Mouse (Mus musculus) heart, embryonic 11.5 days (tissue): Measurements from ENCODE around the gene Pald1. TPM values are rescaled to one million over a fixed set of nuclear protein-coding genes. Genes with fewer than 3 reads are reported as not detected.

Source experiments
- ATAC-seq: fragments of 200-750 bp; cut with Nextera tagmentation; replicated peaks from 2 replicates; pipeline ENCODE4 v1.8.0; 2017; ENCODE audit warnings: moderate library complexity; ENCODE audit not compliant: insufficient number of reproducible peaks, low FRiP score, low TSS enrichment
- H3K27ac ChIP-seq: fragments of 300-500 bp; sonication (generic); 2 replicates; pipeline ENCODE4 v1.5.1; 2014; ENCODE audit warnings: mild to moderate bottlenecking, low read depth, low read length
- H3K27me3 ChIP-seq: fragments of 300-500 bp; sonication (generic); 2 replicates; pipeline ENCODE4 v1.6.1; 2014; ENCODE audit warnings: mild to moderate bottlenecking, low read length, mixed read lengths; ENCODE audit not compliant: control insufficient read depth, insufficient read depth
- H3K36me3 ChIP-seq: fragments of 300-500 bp; sonication (generic); 2 replicates; pipeline ENCODE4 v1.6.1; 2014; ENCODE audit warnings: mild to moderate bottlenecking, low read length, moderate library complexity, mixed read lengths; ENCODE audit not compliant: control insufficient read depth, insufficient read depth
- H3K4me1 ChIP-seq: fragments of 300-500 bp; sonication (generic); 2 replicates; pipeline ENCODE4 v1.6.1; 2014; ENCODE audit warnings: low read length; ENCODE audit not compliant: control insufficient read depth, insufficient read depth
- H3K4me2 ChIP-seq: fragments of 300-500 bp; sonication (generic); 2 replicates; pipeline ENCODE4 v1.6.1; 2014; ENCODE audit warnings: mild to moderate bottlenecking, moderate library complexity
- H3K4me3 ChIP-seq: fragments of 300-500 bp; sonication (generic); 2 replicates; pipeline ENCODE4 v1.5.1; 2014; ENCODE audit warnings: low read depth, low read length
- H3K9ac ChIP-seq: fragments of 300-500 bp; sonication (generic); 2 replicates; pipeline ENCODE4 v1.6.1; 2014; ENCODE audit warnings: mild to moderate bottlenecking, low read depth, low read length, moderate library complexity
- H3K9me3 ChIP-seq: fragments of 300-500 bp; sonication (generic); replicated peaks from 2 replicates; pipeline ENCODE4 v1.6.1; 2016; ENCODE audit warnings: low read length; ENCODE audit not compliant: control insufficient read depth
- WGBS: fragments of 180-500 bp; shearing (Covaris S2); extraction: QIAGEN DNeasy Blood & Tissue Kit; methylation state at CpG from one replicate; pipeline ENCODE4 v1.1.7; 2014; ENCODE audit not compliant: insufficient replicate concordance; 5-methylcytosine and 5-hydroxymethylcytosine counted together
- polyA plus RNA-seq: library from polyadenylated mRNA; unstranded; fragments of >200 nt; fragmentation: Nextera tagmentation; extraction: Ambion mirVana; gene quantifications from 2 replicates; pipeline ENCODE4 v1.2.1, GENCODE M21; 2014

The Pald1 gene
- polyA plus RNA-seq, 1 experiment from 2014 or later = 17.5 TPM

DNA sequence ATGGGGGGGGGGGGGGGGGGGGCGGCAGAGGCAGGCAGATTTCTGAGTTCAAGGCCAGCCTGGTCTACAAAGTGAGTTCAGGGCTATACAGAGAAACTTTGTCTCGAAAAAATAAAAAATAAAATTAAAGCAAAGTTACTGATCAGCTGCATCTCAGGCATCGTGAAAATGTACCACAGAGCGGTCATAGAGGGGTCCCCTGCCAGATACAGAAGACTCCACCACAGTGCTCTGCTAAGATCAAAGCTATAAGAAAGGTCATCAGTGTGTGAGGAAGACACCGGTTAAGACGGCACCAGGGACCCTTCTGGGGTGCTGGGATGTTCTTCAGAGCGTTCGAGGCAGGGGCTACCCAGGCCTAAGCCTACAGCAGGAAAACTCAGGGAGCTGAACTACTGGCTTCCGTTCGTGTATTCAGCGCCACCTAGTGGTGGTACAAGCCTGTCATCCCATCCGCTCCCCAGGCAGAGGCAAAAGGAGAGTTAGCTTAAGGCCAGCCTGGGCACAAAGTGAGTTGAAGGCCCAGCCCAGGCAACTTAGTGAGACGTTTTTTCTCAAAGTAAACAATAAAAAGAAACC, 15.9 kb upstream of the Pald1 start:
- ATAC-seq = peak; percentile 60
- no peak overlapping the region for H3K4me3 ChIP-seq

DNA sequence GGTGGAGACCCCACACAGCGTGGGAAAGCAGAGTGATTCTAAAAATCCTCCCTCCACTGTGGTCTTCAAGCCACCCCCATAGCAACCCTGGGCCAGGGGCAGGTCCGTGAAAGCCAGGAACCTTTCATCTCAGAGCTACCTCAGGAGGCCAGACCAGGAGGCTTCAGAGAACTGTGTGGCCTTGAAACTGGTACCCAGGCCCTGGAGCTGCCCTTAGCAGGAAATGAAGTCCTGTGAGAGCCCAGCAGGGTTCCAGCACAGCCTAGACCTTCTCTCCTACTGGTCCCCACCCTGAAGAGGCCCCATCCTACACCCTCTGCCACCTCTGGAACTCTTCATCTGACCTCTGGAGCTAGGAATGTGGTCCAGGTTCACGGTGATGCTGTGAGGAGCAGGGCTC, 14.8 kb upstream of the Pald1 start:
- Histone ChIP-seq H3K27ac (no peak overlapping the region), H3K9me3 (no peaks in the 10 kb centered on the region), H3K4me3 (no peak overlapping the region), H3K4me1 (peaks cover 3% of the 10 kb centered on the region; the same call in 1 of the 2 replicates), H3K4me2 (no peak overlapping the region), H3K27me3 (no peaks in the 10 kb centered on the region), H3K9ac (no peak overlapping the region), H3K36me3 (no peaks in the 10 kb centered on the region)
- 56% methylated on average over 3 of the region's 3 CpGs for WGBS
- no peak for ATAC-seq

More for the DNA sequence above, 15.9 kb upstream of the Pald1 start:
- no peaks in the 10 kb centered on the region for H3K36me3 ChIP-seq
- H3K9me3 ChIP-seq = no peaks in the 10 kb centered on the region
- H3K27me3 ChIP-seq = no peaks in the 10 kb centered on the region
- WGBS = 25% methylated on average over 13 of the region's 13 CpGs
- no peak overlapping the region for H3K4me2 ChIP-seq
- H3K4me1 ChIP-seq = peaks cover 3% of the 10 kb centered on the region; the same call in 1 of the 2 replicates
- no peak overlapping the region for H3K27ac ChIP-seq
- no peak overlapping the region for H3K9ac ChIP-seq

DNA sequence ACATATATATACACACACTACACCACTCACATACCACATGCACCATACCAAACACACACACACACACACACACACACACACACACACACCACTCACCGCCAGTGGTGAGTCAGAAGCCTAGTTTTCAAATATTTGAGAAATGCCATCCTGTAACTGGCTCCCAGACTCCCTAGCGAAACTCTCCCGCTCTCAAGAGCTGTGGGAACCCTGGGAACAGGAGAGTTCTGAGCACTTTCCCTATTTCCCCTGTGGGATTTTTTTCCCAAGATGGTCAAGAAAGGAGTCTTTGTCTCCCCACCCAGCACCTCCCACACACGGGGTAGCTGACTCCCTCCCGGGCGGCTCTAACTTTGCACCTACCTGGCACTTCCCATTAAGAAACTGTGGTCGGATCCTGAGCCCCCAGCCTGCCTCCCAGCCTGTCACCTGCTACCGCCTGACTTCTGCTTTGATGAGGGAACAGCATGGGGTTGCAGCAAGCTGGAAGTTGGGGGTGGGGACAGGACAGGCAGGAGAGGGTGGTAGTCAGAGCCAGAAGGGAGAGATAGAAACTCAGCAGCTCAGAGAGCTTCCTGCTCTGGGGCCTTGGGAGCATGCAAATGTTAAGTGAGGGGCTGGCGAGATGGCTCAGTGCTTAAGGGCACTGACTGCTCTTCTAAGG, 11.3 kb upstream of the Pald1 start:
- no peak for ATAC-seq
- Histone ChIP-seq H3K4me2 (peak overlapping the region; percentile 34; the same call in 1 of the 2 replicates), H3K9me3 (no peaks in the 10 kb centered on the region), H3K27me3 (no peaks in the 10 kb centered on the region), H3K4me1 (peaks cover 3% of the 10 kb centered on the region; the same call in 1 of the 2 replicates), H3K36me3 (no peaks in the 10 kb centered on the region), H3K9ac (no peak overlapping the region; the same call in 1 of the 2 replicates), H3K27ac (no peak overlapping the region), H3K4me3 (no peak overlapping the region)
- 14% methylated on average over 9 of the region's 9 CpGs for WGBS

DNA sequence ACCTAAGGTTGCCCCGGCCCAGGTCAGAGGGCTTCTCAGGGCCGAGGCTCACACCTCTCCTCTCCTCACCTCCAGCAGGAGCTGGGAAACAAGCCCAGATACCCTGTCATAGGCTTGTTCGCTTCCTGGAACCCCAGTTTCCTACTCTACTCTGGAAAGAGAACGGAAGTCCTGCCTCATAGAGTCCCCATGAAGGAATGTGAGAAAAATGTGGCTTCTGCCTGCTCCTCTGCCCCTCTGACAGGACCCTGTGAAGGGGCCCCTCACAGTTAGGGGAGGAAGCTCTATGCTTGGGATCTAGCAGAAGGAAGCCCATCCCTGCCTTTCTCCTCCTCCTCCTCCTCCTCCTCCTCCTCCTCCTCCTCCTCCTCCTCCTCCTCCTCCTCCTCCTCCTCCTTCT, 9.3 kb upstream of the Pald1 start:
- ATAC-seq = no peak
- no peak overlapping the region for H3K4me3 ChIP-seq
- no peaks in the 10 kb centered on the region for H3K9me3 ChIP-seq
- H3K4me1 ChIP-seq = peaks cover 7% of the 10 kb centered on the region; the same call in 1 of the 2 replicates
- H3K27ac ChIP-seq = no peak overlapping the region
- no peak overlapping the region for H3K9ac ChIP-seq
- WGBS = 24% methylated on average over 4 of the region's 4 CpGs
- H3K36me3 ChIP-seq = no peaks in the 10 kb centered on the region
- no peaks in the 10 kb centered on the region for H3K27me3 ChIP-seq
- no peak overlapping the region for H3K4me2 ChIP-seq

DNA sequence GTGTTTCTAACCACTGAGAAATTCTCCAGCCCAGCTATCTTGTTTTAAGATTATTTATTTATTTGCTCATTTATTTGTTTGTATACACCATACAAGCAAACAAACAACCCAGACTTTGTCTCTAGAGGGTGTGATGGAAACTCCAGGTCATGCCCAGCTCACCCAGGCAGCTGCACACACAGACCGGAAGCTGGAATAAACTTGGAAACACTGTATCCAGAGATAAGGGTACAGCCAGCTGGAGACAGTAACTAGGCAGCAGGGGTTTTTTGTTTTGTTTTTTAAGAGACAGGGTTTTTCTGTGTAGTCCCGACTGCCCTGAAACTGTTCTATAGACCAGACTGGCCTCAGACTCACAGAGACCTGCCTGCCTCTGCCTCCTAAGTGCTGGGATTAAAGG, 6.8 kb upstream of the Pald1 start:
- no peak overlapping the region for H3K9ac ChIP-seq
- no peak overlapping the region for H3K4me3 ChIP-seq
- no peak overlapping the region for H3K27ac ChIP-seq
- no peaks in the 10 kb centered on the region for H3K9me3 ChIP-seq
- H3K4me1 ChIP-seq = peaks cover 21% of the 10 kb centered on the region
- 30% methylated on average over 2 of the region's 2 CpGs for WGBS
- no peak for ATAC-seq
- H3K36me3 ChIP-seq = no peaks in the 10 kb centered on the region
- no peaks in the 10 kb centered on the region for H3K27me3 ChIP-seq
- no peak overlapping the region for H3K4me2 ChIP-seq

DNA sequence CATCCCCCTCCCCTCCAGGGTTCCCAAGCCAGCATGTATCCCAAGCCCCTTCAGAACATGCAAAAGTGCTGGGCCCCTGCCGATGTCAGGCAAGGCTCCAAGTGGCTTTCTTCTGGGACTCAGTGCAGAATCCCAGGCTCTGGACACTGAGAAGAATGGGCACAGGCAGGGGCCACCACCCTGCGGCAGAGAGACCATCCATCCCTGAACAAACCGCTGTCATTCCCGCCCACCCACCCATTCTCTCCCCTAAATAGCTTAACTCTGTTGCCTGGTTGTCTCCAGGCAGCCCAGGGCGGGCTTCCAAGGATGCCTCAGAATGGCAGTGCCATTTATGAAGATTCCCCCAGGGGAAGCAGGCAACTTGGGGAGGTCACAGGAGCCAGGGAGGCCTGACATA, 5.7 kb upstream of the Pald1 start:
- no peak overlapping the region for H3K4me2 ChIP-seq
- peaks cover 28% of the 10 kb centered on the region for H3K4me1 ChIP-seq

DNA sequence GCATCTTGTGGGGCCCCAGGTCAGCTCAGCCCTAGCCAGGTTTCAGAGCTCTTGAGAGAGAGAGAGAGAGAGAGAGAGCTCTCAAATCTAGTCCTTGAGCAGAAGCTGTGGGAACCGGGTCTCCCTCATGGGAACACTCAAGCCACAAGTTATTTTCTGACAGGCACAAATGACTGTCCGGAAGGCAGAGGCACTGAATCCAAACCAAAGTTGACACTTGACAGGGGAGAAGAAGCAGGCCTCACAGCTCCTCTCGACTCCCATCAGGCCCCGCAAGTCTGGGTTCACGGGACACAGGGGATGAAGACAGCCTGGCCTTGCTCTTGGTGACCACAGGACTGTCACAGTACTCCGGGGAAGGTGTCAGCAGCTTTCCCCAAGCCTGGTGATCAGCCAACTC, 3.0 kb upstream of the Pald1 start:
- H3K9me3 ChIP-seq = no peaks in the 10 kb centered on the region
- H3K36me3 ChIP-seq = no peaks in the 10 kb centered on the region
- H3K4me3 ChIP-seq = no peak overlapping the region
- peaks cover 42% of the 10 kb centered on the region for H3K4me1 ChIP-seq
- H3K4me2 ChIP-seq = 0 out of 2 replicates have a peak overlapping the region, but pooled peaks have one; percentile 5
- WGBS = 29% methylated on average over 6 of the region's 6 CpGs
- no peak overlapping the region for H3K9ac ChIP-seq
- H3K27ac ChIP-seq = peak overlapping the region; percentile 70
- ATAC-seq = no peak
- no peaks in the 10 kb centered on the region for H3K27me3 ChIP-seq

More for the DNA sequence above, 5.7 kb upstream of the Pald1 start:
- Histone ChIP-seq H3K4me3 (no peak overlapping the region), H3K36me3 (no peaks in the 10 kb centered on the region), H3K9ac (no peak overlapping the region), H3K27ac (no peak overlapping the region), H3K9me3 (no peaks in the 10 kb centered on the region), H3K27me3 (no peaks in the 10 kb centered on the region)
- ATAC-seq = no peak
- WGBS = 61% methylated on average over 5 of the region's 5 CpGs

DNA sequence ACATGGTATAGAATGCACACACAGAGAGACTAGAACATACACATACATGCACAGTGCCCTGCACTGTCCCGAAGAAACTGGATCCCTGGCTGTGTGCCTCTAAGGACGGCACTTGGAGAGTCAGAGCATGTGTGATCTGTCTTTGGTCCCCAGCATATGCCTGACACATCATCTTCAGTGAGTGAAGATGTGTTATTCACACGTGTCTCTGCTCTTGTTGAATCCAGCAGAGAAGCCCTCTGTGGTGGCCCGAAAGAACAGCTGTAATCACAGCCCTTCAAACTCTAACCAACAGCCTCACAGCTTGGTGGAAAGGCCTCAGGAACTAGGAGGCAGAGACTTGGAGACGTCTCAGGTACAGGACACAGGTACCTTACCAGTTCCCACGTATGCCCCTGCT, 1.8 kb upstream of the Pald1 start:
- Histone ChIP-seq H3K9ac (no peak overlapping the region), H3K27me3 (no peaks in the 10 kb centered on the region)
- ATAC-seq = no peak

DNA sequence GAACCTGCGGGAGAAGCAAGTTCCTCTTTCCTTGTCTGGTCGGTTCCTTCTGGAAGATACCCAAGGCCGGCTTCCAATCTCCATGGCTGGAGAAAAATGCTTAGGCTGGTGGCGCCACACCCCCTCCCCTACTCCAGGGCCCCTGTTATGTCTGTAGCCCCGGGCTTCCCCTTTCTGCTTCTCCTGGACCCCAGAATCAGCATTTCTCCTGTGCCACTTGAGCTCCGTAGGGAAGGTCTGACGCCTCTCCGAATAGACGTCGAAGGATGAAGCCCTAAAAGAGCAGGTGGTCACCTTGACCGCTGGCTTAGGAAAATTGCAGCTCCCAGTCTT, 351 bp upstream of the Pald1 start:
- Histone ChIP-seq H3K9me3 (no peaks in the 10 kb centered on the region), H3K27me3 (no peaks in the 10 kb centered on the region), H3K4me2 (peak overlapping the region; percentile 96), H3K4me1 (peaks cover 64% of the 10 kb centered on the region), H3K27ac (peak overlapping the region; percentile 47), H3K9ac (peak overlapping the region; percentile 67), H3K4me3 (peak overlapping the region; percentile 77), H3K36me3 (no peaks in the 10 kb centered on the region)
- no peak; the same call in 1 of the 2 replicates for ATAC-seq
- WGBS = 1% methylated on average over 11 of the region's 11 CpGs

More for the DNA sequence above, 1.8 kb upstream of the Pald1 start:
- WGBS = 73% methylated on average over 6 of the region's 6 CpGs
- Histone ChIP-seq H3K27ac (peak overlapping the region; percentile 18), H3K36me3 (no peaks in the 10 kb centered on the region), H3K4me2 (no peak overlapping the region), H3K4me3 (no peak overlapping the region), H3K9me3 (no peaks in the 10 kb centered on the region), H3K4me1 (peaks cover 53% of the 10 kb centered on the region)
